Mouse (Mus musculus) left cerebral cortex, postnatal 14 days (tissue): ENCODE results near the gene Ssc5d. TPM values are rescaled to one million over a fixed set of nuclear protein-coding genes. Genes with fewer than 3 reads are reported as not detected.

Experiments used
- DNase-seq, 2 experiments: peaks; one replicate each; pipeline ENCODE4 v3.0.0; 2021 to 2022; ENCODE audit warnings: low spot score in 2 of 2, mixed read lengths in 1 of 2
- intact Hi-C: fragments of 180-260 bp; cut with DNase I; formaldehyde crosslinking; loops from one replicate; pipeline ENCODE4 v1.15.1; 2025
- total RNA-seq, 2 experiments: library from RNA; stranded (reverse); gene quantifications; 2 replicates each; pipeline ENCODE4 v1.2.3; 2021

Ssc5d gene
- total RNA-seq, 2 experiments from 2014 or later, result 2.3 to 2.9 TPM

- peak in 1 of 2 experiments; percentile 70 for DNase-seq
- intact Hi-C loops, result no loop called here
These were observed 12.9 kb downstream of the Ssc5d start for GRCm38 (mm10) chr7:4938456-4938855.

- intact Hi-C loops, result loop anchor here (5.0 kb wide), 1 partner anchor 107 kb away; no protein-coding TSS in a partner anchor
- peak; percentile 82 to 85 for DNase-seq
These were observed 14.5 kb downstream of the Ssc5d start for GRCm38 (mm10) chr7:4940068-4940479.

DNA sequence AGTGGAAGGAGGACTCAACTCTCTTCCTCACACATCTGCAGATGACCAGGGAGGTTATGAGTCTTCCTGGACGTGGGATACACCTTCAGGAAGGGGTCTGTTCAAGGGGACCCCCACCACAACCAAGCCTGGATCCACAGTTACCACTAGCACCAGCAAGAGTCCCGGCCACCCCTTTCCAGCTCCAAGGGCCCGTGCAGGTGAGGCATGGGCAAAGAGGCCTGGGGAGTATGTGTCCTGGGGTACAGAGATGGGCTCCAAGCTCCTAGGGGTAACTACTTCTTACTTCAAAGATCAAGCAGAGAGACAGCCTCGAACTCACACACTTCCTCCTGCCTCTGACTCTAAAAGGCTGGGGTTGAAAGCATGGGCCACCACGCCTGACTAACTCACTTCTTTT lies 17.1 kb downstream of the Ssc5d start:
- intact Hi-C loops, result loop anchor here (5.0 kb wide), 1 partner anchor 105 kb away; no protein-coding TSS in a partner anchor
- DNase-seq, result no peak

GRCm38 (mm10) chr7:4943223-4943815 lies 17.7 kb downstream of the Ssc5d start:
- intact Hi-C loops, result loop anchor here (5.0 kb wide), 1 partner anchor 104 kb away; no protein-coding TSS in a partner anchor
- peak; percentile 93 to 96 for DNase-seq

DNA sequence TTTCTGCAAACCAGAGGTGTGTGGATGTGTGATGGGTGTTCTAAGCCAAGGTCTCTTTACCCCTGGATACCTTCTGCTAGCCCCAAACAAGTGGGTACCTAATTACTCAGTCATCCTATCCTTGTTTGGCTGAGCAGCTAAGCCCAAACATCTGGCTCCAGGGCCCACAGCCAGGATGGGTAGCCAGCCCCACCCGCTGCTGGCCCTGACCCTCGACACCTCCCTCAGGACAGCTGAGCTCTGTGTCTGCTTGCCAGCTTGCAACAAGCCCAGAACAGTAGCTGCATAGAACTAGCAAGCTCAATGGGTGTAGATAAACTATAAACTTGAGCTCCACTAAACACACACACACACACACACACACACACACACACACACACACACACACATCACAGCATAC lies 22.3 kb downstream of the Ssc5d start:
- DNase-seq, result no peak
- intact Hi-C loops, result no loop called here

DNA sequence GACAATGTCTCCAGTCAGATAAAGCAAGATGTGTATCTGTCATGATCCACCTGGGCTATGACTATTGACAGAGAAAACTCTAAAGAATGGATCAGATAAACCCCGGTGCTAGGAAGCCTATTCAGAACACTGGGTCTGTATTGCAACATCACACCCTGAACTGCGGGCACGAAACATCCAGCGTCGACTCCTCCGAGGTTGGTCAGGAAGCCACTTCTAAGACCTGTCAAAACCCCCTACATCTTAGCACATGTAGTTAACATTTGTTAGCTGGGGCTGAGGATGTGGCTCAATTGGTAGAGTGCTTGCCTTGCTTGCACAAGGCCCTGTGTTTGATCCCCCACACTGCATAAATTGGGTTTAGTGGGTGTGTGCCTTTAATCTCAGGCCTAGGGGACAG lies 22.8 kb downstream of the Ssc5d start:
- intact Hi-C loops, result no loop called here

DNA sequence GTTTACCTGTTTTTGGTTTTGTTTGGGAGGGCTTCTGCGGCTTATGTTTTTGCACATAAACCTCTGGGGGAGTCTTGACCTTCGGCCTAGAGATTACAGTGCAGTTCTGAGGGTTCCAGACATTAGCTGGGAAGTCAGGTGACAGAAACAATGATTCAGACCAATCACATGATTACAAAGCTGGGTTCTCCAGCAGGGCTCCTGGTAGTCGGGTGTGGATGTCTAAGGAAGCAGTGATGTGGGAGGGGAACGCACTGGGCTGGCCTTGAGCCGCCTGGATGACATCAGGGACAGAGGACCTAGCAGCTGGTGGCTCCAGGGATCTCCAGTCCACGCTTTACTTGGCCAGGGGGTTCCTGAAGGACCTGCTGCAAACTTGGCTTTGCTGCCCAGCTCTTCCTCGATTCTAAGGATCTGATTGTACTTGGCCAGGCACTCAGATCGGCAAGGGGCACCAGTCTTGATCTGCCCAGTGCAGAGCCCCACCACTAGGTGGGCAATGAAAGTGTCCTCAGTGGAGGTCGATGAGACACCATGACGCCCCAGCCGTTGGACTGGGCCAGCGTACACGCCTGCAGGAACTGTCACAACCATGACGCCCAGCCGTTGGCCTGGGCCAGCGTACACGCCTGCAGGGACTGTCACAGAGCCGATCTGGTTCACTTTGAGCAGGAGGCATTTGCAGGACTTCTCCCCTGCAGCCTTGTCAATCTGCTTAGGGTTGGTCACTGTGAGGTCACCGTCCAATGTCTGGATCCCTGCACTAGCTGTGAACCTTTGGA lies 25.2 kb downstream of the Ssc5d start:
- intact Hi-C loops, result no loop called here
- DNase-seq, result no peak

More for the DNA sequence above, 22.8 kb downstream of the Ssc5d start:
- no peak for DNase-seq

DNA sequence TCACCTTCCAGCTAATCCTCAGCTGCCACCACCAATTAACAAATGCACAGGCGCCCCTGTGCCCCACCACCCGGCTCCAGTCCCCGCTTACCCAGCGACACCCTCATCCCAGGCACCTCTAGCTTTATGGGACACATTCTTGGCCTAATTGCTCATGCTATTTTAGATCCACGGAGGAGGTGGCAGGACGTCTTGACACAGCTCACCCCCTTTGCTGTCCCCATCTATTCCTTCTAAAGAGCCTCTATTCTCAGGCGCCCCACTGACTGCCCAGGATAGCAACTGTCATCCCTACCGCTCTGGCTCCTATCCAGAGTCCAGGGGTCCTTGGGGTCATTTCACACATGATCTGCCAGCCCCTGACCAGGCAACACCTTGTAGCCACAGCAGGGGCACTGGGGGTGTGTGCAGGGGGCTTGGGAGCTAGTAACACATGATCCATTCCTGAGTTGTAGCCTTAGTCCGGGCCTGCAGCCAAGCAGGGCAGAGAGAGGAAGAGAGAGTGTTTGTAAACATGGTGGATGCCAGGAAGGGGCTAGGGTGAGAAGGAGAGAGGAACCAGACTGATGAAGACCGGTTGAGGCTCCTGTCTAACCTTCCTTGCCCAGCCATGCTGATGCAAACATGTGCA lies 28.3 kb downstream of the Ssc5d start:
- intact Hi-C loops, result no loop called here

DNA sequence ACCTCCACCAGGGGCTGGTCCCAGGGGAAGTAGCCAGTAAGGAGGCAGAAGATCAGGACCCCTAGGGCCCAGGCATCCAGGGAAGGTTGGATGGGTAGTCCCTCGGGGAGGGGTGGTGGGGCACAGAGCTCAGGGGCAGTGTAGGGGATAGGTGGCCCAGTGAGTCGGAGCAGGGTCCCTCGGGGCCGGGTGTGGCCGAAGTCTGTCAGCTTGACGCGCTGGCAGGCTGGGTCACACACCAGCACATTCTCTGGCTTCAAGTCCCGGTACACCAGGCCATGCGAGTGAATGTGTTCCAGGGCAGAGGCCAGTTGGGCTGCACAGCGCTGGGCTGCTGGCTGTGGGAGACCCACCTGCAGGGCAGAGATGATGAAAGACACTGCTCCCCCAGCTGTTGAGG lies 31.8 kb downstream of the Ssc5d start:
- intact Hi-C loops, result no loop called here
- DNase-seq, result no peak

More for the DNA sequence above, 28.3 kb downstream of the Ssc5d start:
- no peak for DNase-seq

DNA sequence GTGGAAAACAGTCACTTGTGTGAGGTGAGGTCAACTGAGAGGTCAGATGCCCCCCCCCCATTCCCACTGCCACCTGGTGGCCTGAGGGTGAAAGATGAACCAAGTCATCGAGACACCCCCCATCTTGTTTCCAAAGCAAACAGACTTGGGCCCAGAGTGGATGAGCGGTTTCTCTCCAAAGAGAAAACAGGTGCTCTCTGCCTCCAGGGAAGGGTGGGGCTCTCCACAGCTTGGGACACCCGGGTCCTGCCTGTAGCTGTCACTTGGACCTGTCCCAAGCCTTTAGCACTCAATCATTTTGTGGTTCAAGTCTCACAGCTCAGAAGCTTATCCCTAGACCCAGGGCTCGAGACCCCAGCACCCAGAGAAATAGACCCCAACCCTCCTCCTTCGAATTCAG lies 37.9 kb downstream of the Ssc5d start:
- DNase-seq, result no peak
- intact Hi-C loops, result no loop called here

DNA sequence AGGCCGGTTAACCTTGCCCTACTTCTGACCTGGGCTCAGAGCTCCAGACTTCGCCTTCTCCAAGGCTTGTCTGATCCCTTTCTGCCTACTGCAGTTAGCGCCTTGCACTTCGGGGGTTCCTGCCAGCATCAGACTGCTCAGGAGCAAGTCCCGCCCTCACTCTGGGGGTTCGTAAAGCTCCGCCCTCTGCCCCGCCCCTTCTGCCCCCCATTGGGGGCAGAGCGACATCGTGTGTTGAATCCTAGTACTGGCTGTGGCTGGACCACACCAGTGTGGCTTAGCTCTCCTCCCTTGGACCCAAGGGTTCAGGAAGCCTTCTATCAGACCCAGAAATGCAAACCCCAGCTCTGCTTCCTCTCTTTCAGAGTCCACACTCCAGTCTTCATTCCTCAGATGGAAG lies 38.7 kb downstream of the Ssc5d start, which contains the start of gene Sbk2:
Gene Sbk2 (minus strand): TSS at position 135 of the 400 bp plus-strand sequence.
- DNase-seq, result peak; percentile 74 to 78
- intact Hi-C loops, result no loop called here

DNA sequence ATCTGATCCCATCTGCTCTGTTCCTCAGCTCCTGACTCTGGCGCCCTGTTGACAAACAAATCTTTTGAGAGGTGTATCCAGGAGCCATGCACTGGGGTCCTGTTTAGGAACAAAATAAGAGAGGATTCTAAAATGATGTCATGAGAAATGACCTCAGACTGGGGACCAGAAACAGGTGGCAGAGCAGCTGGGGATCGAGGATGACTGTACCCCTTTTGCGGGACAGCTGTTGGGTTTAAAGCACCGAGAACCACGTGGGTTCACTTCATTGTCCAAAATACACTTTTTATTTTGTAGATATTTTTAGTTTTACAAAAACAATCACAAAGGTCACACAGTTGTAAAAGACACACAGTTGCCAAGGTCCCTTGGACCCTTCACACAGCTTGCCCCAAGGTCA lies 39.4 kb downstream of the Ssc5d start:
- intact Hi-C loops, result no loop called here
- no peak for DNase-seq

DNA sequence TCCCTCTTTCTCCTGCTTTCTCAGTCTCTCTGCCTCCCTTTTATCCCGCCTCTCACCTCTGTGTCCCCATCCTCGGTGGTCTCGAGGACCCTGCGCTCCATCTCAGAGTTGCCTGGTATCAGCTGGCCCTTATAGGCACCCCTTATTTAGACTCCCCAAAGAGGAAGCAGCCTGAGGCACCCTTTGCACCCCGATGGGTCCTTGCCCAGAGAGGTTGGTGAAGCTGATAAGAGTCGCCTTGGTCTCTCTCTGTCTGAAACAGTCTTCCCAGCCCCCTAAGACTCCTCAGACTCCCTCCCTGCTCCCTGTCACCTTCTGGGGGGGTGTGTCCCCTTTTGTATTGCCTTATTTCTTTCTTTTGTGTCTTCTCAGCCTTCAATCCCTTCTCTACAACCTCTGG lies 45.5 kb downstream of the Ssc5d start, which contains the start of gene Sbk3:
Gene Sbk3 (minus strand): TSS at position 101 of the 400 bp plus-strand sequence.
- DNase-seq, result no peak
- intact Hi-C loops, result no loop called here

GRCm38 (mm10) chr7:4971710-4972109 lies 46.1 kb downstream of the Ssc5d start:
- intact Hi-C loops, result no loop called here
- no peak for DNase-seq

DNA sequence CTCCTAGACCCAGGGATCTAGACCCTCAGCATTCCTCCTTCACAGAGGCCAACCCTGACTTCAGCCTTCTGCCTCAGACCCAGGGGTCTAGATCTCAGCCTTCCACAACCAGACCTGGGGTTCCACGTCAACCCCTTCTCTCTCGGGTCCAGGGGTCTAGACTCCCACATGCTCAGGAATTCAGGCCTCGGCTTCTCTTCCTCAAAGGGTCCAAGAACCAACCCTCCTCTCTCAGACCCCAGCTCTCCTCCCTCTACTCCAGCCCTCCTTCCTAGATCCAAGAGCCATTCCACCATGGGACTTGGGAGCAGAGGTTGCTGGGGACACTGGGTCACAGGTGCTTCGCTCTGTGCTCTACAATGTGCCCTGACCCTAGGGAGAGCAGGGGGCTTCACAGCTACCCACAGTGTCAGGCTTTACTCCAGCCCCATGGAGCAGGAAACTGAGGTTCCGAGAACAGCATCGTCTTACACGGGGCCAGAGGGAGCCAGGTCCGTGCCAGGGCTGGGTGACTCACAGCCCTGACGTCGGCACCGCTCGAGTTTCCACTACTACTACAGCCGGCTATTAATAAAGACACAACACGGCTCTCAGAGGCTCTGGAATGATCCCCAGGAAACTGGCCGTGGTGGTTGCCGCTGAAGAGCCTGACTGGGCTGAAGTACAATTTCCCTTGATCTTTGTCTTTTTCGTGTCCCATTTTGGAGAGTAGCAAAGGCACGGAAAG lies 46.9 kb downstream of the Ssc5d start:
- no peak for DNase-seq
- intact Hi-C loops, result no loop called here

GRCm38 (mm10) chr7:4975455-4975854 lies 49.9 kb downstream of the Ssc5d start:
- intact Hi-C loops, result no loop called here
- no peak for DNase-seq

GRCm38 (mm10) chr7:4976832-4977231 lies 51.2 kb downstream of the Ssc5d start:
- intact Hi-C loops, result no loop called here
- no peak for DNase-seq

DNA sequence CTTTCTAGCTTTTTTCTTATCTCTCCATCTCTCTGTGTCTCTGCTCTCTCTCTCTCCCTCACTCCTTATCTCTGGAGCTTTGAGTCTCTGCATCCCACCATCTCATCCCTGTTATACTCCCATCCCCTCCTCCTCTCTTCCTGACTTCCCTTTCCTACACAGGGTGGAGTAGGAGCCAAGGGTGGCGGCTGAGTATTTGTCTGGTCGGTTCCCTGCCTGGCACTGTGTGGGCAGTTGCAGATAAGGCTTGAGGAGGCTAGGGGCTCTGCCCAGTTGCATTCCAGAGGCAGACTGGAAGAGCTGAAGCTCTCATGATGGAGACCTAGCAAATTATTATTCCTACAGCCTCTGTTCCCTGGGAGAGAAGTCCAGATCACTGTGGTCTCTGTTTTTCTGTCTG lies 62.7 kb downstream of the Ssc5d start:
- intact Hi-C loops, result no loop called here
- no peak for DNase-seq

DNA sequence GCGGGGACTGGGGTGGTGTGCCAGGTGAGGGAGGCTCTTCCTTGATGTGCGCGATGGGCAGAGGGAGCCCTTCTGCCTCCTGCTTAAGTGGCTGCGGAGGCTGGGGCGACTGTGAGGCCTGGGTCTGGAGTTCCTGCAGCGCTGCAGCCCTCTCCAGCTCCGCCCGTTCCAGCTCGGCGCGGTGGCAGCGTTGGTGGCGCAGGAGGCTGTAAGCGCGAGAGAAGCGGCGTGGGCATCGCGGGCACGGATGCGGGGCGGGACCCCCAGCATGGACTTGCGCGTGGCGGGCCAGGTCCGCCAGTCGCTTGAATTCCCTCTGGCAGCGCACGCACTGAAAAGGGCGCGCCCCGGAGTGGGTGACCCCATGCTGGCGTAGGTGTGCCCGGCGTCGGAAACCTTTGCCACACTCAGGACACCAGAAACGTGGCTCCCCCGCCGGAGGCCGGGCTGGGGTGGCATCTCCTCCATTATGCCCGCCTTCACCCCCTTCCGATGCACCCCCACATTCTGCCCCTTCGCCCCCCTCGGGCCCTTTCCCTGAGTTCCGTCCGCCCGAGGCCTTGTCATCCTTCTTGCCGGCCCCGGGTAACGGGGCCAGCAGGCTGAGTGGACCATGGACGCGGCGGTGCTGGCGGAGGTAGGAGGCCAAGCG lies 67.9 kb downstream of the Ssc5d start:
- intact Hi-C loops, result no loop called here
- no peak for DNase-seq
